Comparison of ENCODE assay signal across 24 mouse cellular contexts in genomic region chr16:33701872-33702271, GRCm38 (mm10).
"Had no signal": no experiment of that assay in that cellular context is flagged by ENCODE, and none has a peak within 500 bp of the region (broad histone marks: within the 10 kb centered on the region; RNA-seq: fewer than 3 reads in every experiment).

No protein-coding gene starts in this region.

- H3K9ac ChIP-seq: heart, embryonic 12.5 days; hindbrain, embryonic 13.5 days; hindbrain, embryonic 15.5 days; kidney, embryonic 15.5 days; limb, embryonic 13.5 days; limb, embryonic 15.5 days; liver, embryonic 12.5 days; liver, embryonic 14.5 days had no signal

- H3K27me3 ChIP-seq: heart, embryonic 12.5 days; hindbrain, embryonic 13.5 days; hindbrain, embryonic 15.5 days; kidney, embryonic 15.5 days; limb, embryonic 13.5 days; limb, embryonic 15.5 days; liver, embryonic 12.5 days had no signal

- DNase-seq: gastrocnemius, postnatal 10 days; gastrocnemius, postnatal 25 days; heart, adult 11 months; heart, postnatal 10 days; kidney, adult 11 months; kidney, adult 2 months; kidney, adult 9 months; kidney, postnatal 14 days; kidney, postnatal 36 days; layer of hippocampus, adult 9-11 months; layer of hippocampus, postnatal 36 days; lung, adult 18-20 months had no signal

- H3K4me2 ChIP-seq: heart, embryonic 12.5 days; hindbrain, embryonic 13.5 days; hindbrain, embryonic 15.5 days; kidney, embryonic 15.5 days; limb, embryonic 13.5 days; limb, embryonic 15.5 days; liver, embryonic 12.5 days had no signal

- H3K4me3 ChIP-seq: heart, embryonic 10.5 days; heart, embryonic 12.5 days; hindbrain, embryonic 13.5 days; hindbrain, embryonic 15.5 days; kidney, embryonic 15.5 days; limb, embryonic 13.5 days; limb, embryonic 15.5 days; liver, embryonic 12.5 days had no signal

- ATAC-seq: hindbrain, postnatal 0 days; intestine, embryonic 16.5 days; liver, embryonic 12.5 days had no signal

- H3K36me3 ChIP-seq: hindbrain, embryonic 13.5 days; hindbrain, embryonic 15.5 days; kidney, embryonic 15.5 days; limb, embryonic 13.5 days; limb, embryonic 15.5 days had no signal

- H3K9me3 ChIP-seq: heart, embryonic 10.5 days; heart, embryonic 12.5 days; hindbrain, embryonic 13.5 days; hindbrain, embryonic 15.5 days; kidney, embryonic 15.5 days; limb, embryonic 13.5 days; limb, embryonic 15.5 days; liver, embryonic 12.5 days had no signal

- H3K27ac ChIP-seq: heart, embryonic 10.5 days; hindbrain, embryonic 13.5 days; hindbrain, embryonic 15.5 days; hindbrain, postnatal 0 days; kidney, embryonic 15.5 days; kidney, postnatal 0 days; limb, embryonic 13.5 days; limb, embryonic 15.5 days; liver, embryonic 12.5 days; liver, embryonic 14.5 days had no signal
